Mouse (Mus musculus) right cerebral cortex, postnatal 4 days (tissue): ENCODE measurements at regions not wholly inside any gene's neighbourhood (a gene's known extent, or its start where the extent isn't known, plus 50 kb on each side); places are given as distances from the start of the nearest gene placed in this dataset.
"Not testable (repeated sequence)": the region's sequence is repeated elsewhere in the genome, so short reads cannot be mapped to it uniquely, and the experiment has no call there.

ENCODE experiments used
- DNase-seq: peaks from one replicate; pipeline ENCODE4 v3.0.0-alpha.2; 2022

DNA sequence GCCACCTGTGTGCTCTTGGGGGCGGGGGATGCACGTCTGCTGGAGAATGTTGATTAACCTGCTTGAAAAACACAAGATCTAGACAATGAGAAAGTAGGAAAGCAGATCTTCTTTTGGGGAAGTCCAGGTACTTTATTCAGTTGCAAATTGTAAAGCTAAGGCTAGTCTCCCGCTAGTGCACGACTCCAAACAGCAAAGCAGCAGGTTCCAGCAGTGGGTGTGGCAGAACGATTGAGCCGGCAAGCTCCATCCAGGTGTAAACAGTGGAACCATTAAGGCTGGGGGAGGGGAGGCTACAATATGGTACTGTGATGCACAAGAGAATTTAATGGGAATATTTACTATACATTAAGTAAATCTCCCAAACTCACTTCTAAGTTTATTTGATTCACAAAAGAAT lies 448.6 kb upstream of the Cobl start:
- not testable (repeated sequence) for DNase-seq

- DNase-seq, result no peak
Measured at GRCm38 (mm10) chr11:12873712-12874111, 409.0 kb upstream of the Cobl start.

DNA sequence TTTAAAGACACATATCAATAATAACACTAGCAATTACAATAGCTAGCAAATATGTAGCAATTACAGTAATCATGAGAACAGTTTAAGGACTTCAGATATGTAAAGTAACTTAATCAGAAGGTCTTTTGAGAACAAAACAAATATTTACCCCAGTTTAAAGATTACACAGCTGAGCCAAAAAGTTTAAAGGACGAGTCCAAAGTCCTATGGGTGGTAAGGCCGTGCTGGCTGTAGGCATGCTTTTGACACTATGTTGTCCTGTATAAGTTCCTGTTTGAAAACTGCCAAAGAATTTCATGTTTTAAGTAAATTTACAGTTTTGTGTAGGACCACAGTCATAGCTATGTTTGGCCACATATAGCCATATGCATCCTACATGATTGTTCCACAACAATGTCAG lies 408.0 kb upstream of the Cobl start:
- no peak for DNase-seq

- DNase-seq, result no peak
Measured at GRCm38 (mm10) chr11:12872399-12872798, 407.6 kb upstream of the Cobl start.

- DNase-seq, result no peak
Measured at GRCm38 (mm10) chr11:12867541-12867940, 402.8 kb upstream of the Cobl start.

DNA sequence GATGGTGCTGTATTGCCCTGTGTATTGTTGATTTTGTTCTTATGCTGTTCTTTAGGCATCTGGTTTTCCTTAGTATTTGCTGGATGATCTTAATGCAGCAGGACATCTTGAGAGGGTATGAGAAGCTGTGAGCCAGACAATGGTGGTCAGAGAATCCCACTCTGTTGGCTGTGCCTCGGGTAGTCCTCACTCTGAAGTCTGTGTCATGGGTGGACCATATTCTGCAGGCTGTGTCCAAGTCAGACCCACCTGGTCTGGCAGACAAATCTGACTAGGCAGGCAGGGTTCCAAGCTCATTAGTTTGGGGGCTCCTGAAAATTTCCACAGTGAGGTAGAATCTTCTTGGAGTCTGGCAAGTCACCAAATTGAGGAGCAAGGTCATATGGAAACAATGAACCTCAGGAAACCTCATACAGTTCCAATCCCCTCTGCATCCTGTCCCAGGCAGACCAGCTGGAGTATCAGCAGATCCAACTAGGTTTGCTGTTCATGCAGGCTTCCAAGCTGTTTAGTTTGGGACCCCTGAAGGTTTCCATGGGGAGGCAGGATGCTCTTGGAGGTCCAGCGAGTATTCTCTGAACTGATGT lies 400.4 kb upstream of the Cobl start:
- no peak for DNase-seq

- no peak for DNase-seq
Measured at GRCm38 (mm10) chr11:12859344-12859930, 394.7 kb upstream of the Cobl start.

GRCm38 (mm10) chr11:12858274-12858884 lies 393.6 kb upstream of the Cobl start:
- no peak for DNase-seq

GRCm38 (mm10) chr11:12857358-12858199 lies 392.8 kb upstream of the Cobl start:
- DNase-seq, result no peak

- DNase-seq, result no peak
Measured at GRCm38 (mm10) chr11:12847793-12848192, 383.0 kb upstream of the Cobl start.

DNA sequence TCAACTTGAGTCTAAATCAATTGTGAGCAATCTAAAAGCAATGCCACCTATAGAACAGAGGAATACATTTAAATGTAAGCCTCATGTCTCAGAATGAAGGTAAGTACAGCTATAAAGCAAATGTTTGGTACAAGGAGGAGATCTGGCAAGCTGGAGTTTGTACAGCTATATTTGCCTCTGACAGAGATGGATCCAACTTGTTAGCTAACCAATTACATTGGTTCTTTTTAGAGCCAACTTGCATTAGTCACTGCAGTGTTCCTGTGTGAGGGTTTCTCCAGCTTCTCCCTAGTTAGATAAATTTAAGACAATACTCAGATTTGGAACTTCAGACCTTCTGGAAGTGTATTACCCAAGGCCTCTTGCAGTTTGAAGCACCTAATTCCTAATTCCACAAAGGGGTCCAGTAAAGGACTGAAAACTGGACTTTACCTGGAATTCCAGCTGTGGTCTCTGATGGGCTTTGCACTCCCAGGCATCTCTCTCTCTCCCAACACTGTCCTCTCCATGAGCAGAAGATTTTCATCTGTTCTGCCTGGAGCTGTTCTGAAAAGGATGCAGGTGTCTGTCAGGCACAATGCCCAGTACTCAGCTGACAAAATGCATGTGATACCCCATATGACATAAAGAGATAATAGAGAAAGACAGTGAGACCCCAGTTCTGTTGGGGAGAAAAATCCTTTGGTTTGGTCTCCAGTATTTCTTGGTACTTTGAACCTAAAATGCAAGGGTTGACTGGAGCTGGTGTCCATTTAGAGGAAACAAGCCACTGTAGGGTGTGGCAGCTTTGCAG lies 379.1 kb upstream of the Cobl start:
- DNase-seq, result no peak

GRCm38 (mm10) chr11:12841393-12841792 lies 376.6 kb upstream of the Cobl start:
- DNase-seq, result no peak

GRCm38 (mm10) chr11:12837920-12838319 lies 373.2 kb upstream of the Cobl start:
- no peak for DNase-seq

- no peak for DNase-seq
Measured at GRCm38 (mm10) chr11:12837387-12837786, 372.6 kb upstream of the Cobl start.

GRCm38 (mm10) chr11:12836387-12836786 lies 371.6 kb upstream of the Cobl start:
- DNase-seq, result no peak

DNA sequence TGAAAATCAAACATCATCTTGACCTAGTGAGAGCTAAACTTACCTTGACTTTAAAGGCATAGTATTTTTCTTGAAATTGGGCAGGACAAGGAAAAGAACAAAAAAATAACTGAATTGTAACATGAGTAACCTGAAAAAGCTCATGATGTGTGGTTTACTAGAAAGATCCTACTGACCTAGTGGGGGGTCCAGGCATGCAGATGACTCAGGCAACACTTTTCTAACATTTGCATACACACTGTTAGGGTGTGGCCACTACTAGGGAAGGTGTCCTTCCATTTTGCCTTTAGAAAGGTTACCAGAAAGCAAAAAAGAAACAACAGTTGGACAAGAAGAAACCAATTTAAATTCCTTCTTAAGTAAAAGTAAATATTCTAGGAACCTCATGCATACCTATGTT lies 347.3 kb upstream of the Cobl start:
- DNase-seq, result no peak

DNA sequence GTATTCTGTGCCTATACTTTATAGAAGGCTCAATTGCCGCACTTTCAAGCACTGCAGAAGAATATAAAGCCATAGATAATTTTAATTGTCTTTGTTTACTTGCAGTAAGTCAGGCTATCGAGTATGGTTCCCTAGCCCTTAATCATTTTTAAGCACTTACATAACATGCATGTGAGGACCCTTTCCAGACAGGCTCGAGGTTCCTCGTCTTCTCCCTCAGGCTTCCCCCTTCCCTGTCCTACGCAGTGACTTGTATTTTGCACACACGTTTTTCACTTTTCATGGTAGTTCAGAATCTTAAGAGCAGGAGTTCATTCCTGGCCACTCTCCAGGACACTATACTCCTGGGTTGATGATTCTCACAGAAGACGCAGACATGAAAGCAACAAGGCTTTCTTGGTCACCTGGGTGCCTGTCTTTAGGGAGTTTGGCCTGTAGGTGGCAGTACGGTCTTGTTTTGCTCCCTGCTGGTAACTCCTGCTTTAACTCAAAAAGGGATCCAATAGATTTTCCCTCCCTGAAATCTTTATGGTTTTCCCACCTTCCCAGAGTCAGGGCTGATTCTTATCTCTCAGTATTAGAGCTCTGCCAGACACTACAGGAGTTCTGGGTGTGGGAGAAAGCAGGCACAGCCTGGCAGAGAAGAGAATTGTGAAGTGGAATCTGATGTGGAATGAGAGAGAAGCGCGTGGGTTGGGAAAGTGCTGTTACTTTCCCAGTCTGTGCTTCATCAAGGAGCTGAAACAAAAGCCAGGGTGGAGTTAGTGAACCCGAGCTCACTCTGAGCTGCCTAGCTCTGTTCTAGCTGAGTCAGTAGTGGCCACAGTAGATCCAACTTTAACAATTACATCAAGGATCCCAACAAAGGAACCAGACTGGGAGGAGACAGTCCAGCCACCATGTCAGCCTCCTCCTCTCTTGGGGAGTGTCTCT lies 346.5 kb upstream of the Cobl start:
- peak; percentile 71 for DNase-seq
